Mouse (Mus musculus) heart, embryonic 11.5 days (tissue): ENCODE measurements around the gene Sgf29. TPM values are rescaled to one million over a fixed set of nuclear protein-coding genes. Genes with fewer than 3 reads are reported as not detected.
A peak's percentile ranks its signal among the peaks of the same experiment; 100 is the strongest.

ENCODE experiments used
- ATAC-seq: fragments of 200-750 bp; cut with Nextera tagmentation; replicated peaks from 2 replicates; pipeline ENCODE4 v1.8.0; 2017; ENCODE audit warnings: moderate library complexity; ENCODE audit not compliant: insufficient number of reproducible peaks, low FRiP score, low TSS enrichment
- H3K27ac ChIP-seq: fragments of 300-500 bp; sonication (generic); 2 replicates; pipeline ENCODE4 v1.5.1; 2014; ENCODE audit warnings: mild to moderate bottlenecking, low read depth, low read length
- H3K27me3 ChIP-seq: fragments of 300-500 bp; sonication (generic); 2 replicates; pipeline ENCODE4 v1.6.1; 2014; ENCODE audit warnings: mild to moderate bottlenecking, low read length, mixed read lengths; ENCODE audit not compliant: control insufficient read depth, insufficient read depth
- H3K36me3 ChIP-seq: fragments of 300-500 bp; sonication (generic); 2 replicates; pipeline ENCODE4 v1.6.1; 2014; ENCODE audit warnings: mild to moderate bottlenecking, low read length, moderate library complexity, mixed read lengths; ENCODE audit not compliant: control insufficient read depth, insufficient read depth
- H3K4me1 ChIP-seq: fragments of 300-500 bp; sonication (generic); 2 replicates; pipeline ENCODE4 v1.6.1; 2014; ENCODE audit warnings: low read length; ENCODE audit not compliant: control insufficient read depth, insufficient read depth
- H3K4me2 ChIP-seq: fragments of 300-500 bp; sonication (generic); 2 replicates; pipeline ENCODE4 v1.6.1; 2014; ENCODE audit warnings: mild to moderate bottlenecking, moderate library complexity
- H3K4me3 ChIP-seq: fragments of 300-500 bp; sonication (generic); 2 replicates; pipeline ENCODE4 v1.5.1; 2014; ENCODE audit warnings: low read depth, low read length
- H3K9ac ChIP-seq: fragments of 300-500 bp; sonication (generic); 2 replicates; pipeline ENCODE4 v1.6.1; 2014; ENCODE audit warnings: mild to moderate bottlenecking, low read depth, low read length, moderate library complexity
- H3K9me3 ChIP-seq: fragments of 300-500 bp; sonication (generic); replicated peaks from 2 replicates; pipeline ENCODE4 v1.6.1; 2016; ENCODE audit warnings: low read length; ENCODE audit not compliant: control insufficient read depth
- WGBS: fragments of 180-500 bp; shearing (Covaris S2); extraction: QIAGEN DNeasy Blood & Tissue Kit; methylation state at CpG from one replicate; pipeline ENCODE4 v1.1.7; 2014; ENCODE audit not compliant: insufficient replicate concordance; 5-methylcytosine and 5-hydroxymethylcytosine counted together
- polyA plus RNA-seq: library from polyadenylated mRNA; unstranded; fragments of >200 nt; fragmentation: Nextera tagmentation; extraction: Ambion mirVana; gene quantifications from 2 replicates; pipeline ENCODE4 v1.2.1, GENCODE M21; 2014

The Sgf29 gene
- polyA plus RNA-seq, 1 experiment from 2014 or later = 28.9 TPM

- H3K27me3 ChIP-seq = no peaks in the 10 kb centered on the region
- H3K4me1 ChIP-seq = no peaks in the 10 kb centered on the region
- H3K9ac ChIP-seq = no peak overlapping the region
- H3K4me2 ChIP-seq = no peak overlapping the region
- ATAC-seq = no peak
- H3K36me3 ChIP-seq = no peaks in the 10 kb centered on the region
- H3K9me3 ChIP-seq = no peaks in the 10 kb centered on the region
- H3K27ac ChIP-seq = no peak overlapping the region
- no peak overlapping the region for H3K4me3 ChIP-seq
- WGBS = 74% methylated on average over 10 of the region's 10 CpGs
Observed at GRCm38 (mm10) chr7:126619559-126620275, 29.4 kb upstream of the Sgf29 start.

- no peak overlapping the region for H3K9ac ChIP-seq
- no peak overlapping the region for H3K27ac ChIP-seq
- H3K4me3 ChIP-seq = no peak overlapping the region
- H3K4me1 ChIP-seq = peaks cover 3% of the 10 kb centered on the region
- H3K9me3 ChIP-seq = no peaks in the 10 kb centered on the region
- ATAC-seq = no peak
- H3K4me2 ChIP-seq = no peak overlapping the region
- 68% methylated on average over 9 of the region's 9 CpGs for WGBS
- no peaks in the 10 kb centered on the region for H3K36me3 ChIP-seq
- no peaks in the 10 kb centered on the region for H3K27me3 ChIP-seq
Observed at GRCm38 (mm10) chr7:126621452-126622359, 27.4 kb upstream of the Sgf29 start.

GRCm38 (mm10) chr7:126623381-126623780 lies 25.7 kb upstream of the Sgf29 start:
- H3K4me1 ChIP-seq = peaks cover 3% of the 10 kb centered on the region
- no peaks in the 10 kb centered on the region for H3K36me3 ChIP-seq
- no peak overlapping the region for H3K4me3 ChIP-seq
- H3K4me2 ChIP-seq = no peak overlapping the region
- no peaks in the 10 kb centered on the region for H3K9me3 ChIP-seq
- H3K9ac ChIP-seq = no peak overlapping the region
- no peak overlapping the region for H3K27ac ChIP-seq
- no peak for ATAC-seq
- 59% methylated on average over 1 of the region's 1 CpGs for WGBS
- H3K27me3 ChIP-seq = no peaks in the 10 kb centered on the region

GRCm38 (mm10) chr7:126624774-126625173 lies 24.3 kb upstream of the Sgf29 start:
- H3K27ac ChIP-seq = no peak overlapping the region

GRCm38 (mm10) chr7:126625369-126625768 lies 23.7 kb upstream of the Sgf29 start:
- Histone ChIP-seq H3K9me3 (no peaks in the 10 kb centered on the region), H3K4me2 (peak overlapping the region; percentile 35), H3K27ac (no peak overlapping the region), H3K27me3 (no peaks in the 10 kb centered on the region), H3K4me1 (peaks cover 3% of the 10 kb centered on the region), H3K4me3 (no peak overlapping the region), H3K36me3 (no peaks in the 10 kb centered on the region), H3K9ac (no peak overlapping the region)
- 35% methylated on average over 6 of the region's 6 CpGs for WGBS
- ATAC-seq = 0 out of 2 replicates have a peak, but pooled peaks have one; percentile 35

More at GRCm38 (mm10) chr7:126624774-126625173, 24.3 kb upstream of the Sgf29 start:
- ATAC-seq = no peak
- no peaks in the 10 kb centered on the region for H3K9me3 ChIP-seq
- H3K36me3 ChIP-seq = no peaks in the 10 kb centered on the region
- H3K27me3 ChIP-seq = no peaks in the 10 kb centered on the region
- H3K4me2 ChIP-seq = no peak overlapping the region
- no peak overlapping the region for H3K9ac ChIP-seq
- H3K4me3 ChIP-seq = no peak overlapping the region
- WGBS = 59% methylated on average over 16 of the region's 16 CpGs
- peaks cover 3% of the 10 kb centered on the region for H3K4me1 ChIP-seq

GRCm38 (mm10) chr7:126625807-126626600 lies 23.1 kb upstream of the Sgf29 start:
- Histone ChIP-seq H3K9ac (no peak overlapping the region), H3K27ac (no peak overlapping the region), H3K27me3 (no peaks in the 10 kb centered on the region), H3K36me3 (no peaks in the 10 kb centered on the region), H3K4me1 (peaks cover 3% of the 10 kb centered on the region), H3K4me2 (no peak overlapping the region), H3K9me3 (no peaks in the 10 kb centered on the region), H3K4me3 (no peak overlapping the region)
- WGBS = 79% methylated on average over 3 of the region's 3 CpGs
- ATAC-seq = no peak

GRCm38 (mm10) chr7:126628111-126628510 lies 21.0 kb upstream of the Sgf29 start:
- no peaks in the 10 kb centered on the region for H3K27me3 ChIP-seq
- 59% methylated on average over 6 of the region's 6 CpGs for WGBS
- ATAC-seq = no peak
- no peaks in the 10 kb centered on the region for H3K9me3 ChIP-seq
- no peak overlapping the region for H3K27ac ChIP-seq
- no peak overlapping the region for H3K9ac ChIP-seq
- no peaks in the 10 kb centered on the region for H3K36me3 ChIP-seq
- peaks cover 3% of the 10 kb centered on the region for H3K4me1 ChIP-seq
- H3K4me3 ChIP-seq = no peak overlapping the region
- H3K4me2 ChIP-seq = no peak overlapping the region

- Histone ChIP-seq H3K27ac (no peak overlapping the region), H3K4me1 (peaks cover 3% of the 10 kb centered on the region), H3K4me2 (no peak overlapping the region), H3K9me3 (no peaks in the 10 kb centered on the region), H3K4me3 (no peak overlapping the region), H3K27me3 (no peaks in the 10 kb centered on the region), H3K9ac (no peak overlapping the region), H3K36me3 (no peaks in the 10 kb centered on the region)
- no peak for ATAC-seq
- 64% methylated on average over 3 of the region's 3 CpGs for WGBS
Observed at GRCm38 (mm10) chr7:126629915-126630314, 19.2 kb upstream of the Sgf29 start.
